23 mouse cellular contexts compared by ENCODE assay signal in genomic region chrX:51658236-51658635, GRCm38 (mm10). TPM values are rescaled to one million over a fixed set of nuclear protein-coding genes. Genes with fewer than 3 reads are reported as not detected.
DNase-seq lines count a peak whose midpoint lies in the region; TF ChIP-seq lines count a peak whose summit lies in the region.
"Had no signal": no experiment of that assay in that cellular context is flagged by ENCODE, and none has a peak within 500 bp of the region (broad histone marks: within the 10 kb centered on the region; RNA-seq: fewer than 3 reads in every experiment).

No protein-coding gene starts in this region.

- 0 out of 2 replicates have a peak overlapping the region, but pooled peaks have one; percentile 8 for H3K27ac ChIP-seq in gastrocnemius, adult 2 months
- H3K27ac ChIP-seq: embryonic facial prominence, embryonic 15.5 days; forebrain, embryonic 10.5 days; heart, adult 2 months; hindbrain, embryonic 15.5 days; liver, embryonic 13.5 days; midbrain, embryonic 12.5 days had no signal

- no peak overlapping the region for H3K4me3 ChIP-seq in gastrocnemius, adult 2 months
- H3K4me3 ChIP-seq: embryonic facial prominence, embryonic 15.5 days; forebrain, embryonic 10.5 days; heart, adult 2 months; hindbrain, embryonic 15.5 days; liver, embryonic 13.5 days; midbrain, embryonic 12.5 days had no signal

- intact Hi-C loops in gastrocnemius, adult 2 months (cut with DNase I): no loop called here
- intact Hi-C loops in left cerebral cortex, postnatal 4 days (cut with DNase I): no loop called here

- DNase-seq in cerebellum, adult 9-11 months: peak; percentile 8
- DNase-seq in cerebellum, adult 8-10 months: no peak
- peak; percentile 15 for DNase-seq in gastrocnemius, adult 2 months
- no peak for DNase-seq in gastrocnemius, postnatal 10 days
- DNase-seq in left cerebral cortex, postnatal 4 days: peak; percentile 40
- no peak for DNase-seq in left cerebral cortex, adult 11 months (ENCODE audit: low spot score)
- DNase-seq in natural killer cell, adult 2 months (ENCODE audit: low spot score in 2 of 2): no peak
- no peak for DNase-seq in urinary bladder, postnatal 14 days (ENCODE audit: low spot score)
- DNase-seq: embryo, embryonic 11 days; kidney, adult 9 months; kidney, postnatal 36 days; liver, embryonic 13.5 days; lung, adult 2 months; lung, postnatal 14 days; thymus, adult 2 months; thymus, postnatal 4 days had no signal

- TF ChIP-seq CTCF in gastrocnemius, adult 2 months (IDR thresholded peaks at IDR 0.05): no peak

RNA-seq across cellular contexts. Expression of gene Hs6st2, which starts 23.4 kb away (rescaled TPM):
- total RNA-seq in gastrocnemius, adult 2 months (2021): 1 to 10 TPM; 1.9 to 2.4 TPM
- 10 to 100 TPM; 33.4 to 35.1 TPM for total RNA-seq in gastrocnemius, postnatal 10 days (2021)
- total RNA-seq in left cerebral cortex, postnatal 4 days (2021): 10 to 100 TPM; 69.8 to 79.8 TPM
- total RNA-seq: megakaryocyte progenitor cell, adult 5-6 weeks; monocyte, adult 5-6 weeks had no signal

Comparison
In these comparisons a context has a peak if more than half of its experiments do, and no peak if none do; other contexts are left out.
1. DNase-seq: peak in cerebellum, adult 9-11 months (single experiment), gastrocnemius, adult 2 months (single experiment) and left cerebral cortex, postnatal 4 days (single experiment); none in cerebellum, adult 8-10 months (single experiment), gastrocnemius, postnatal 10 days (single experiment), left cerebral cortex, adult 11 months (single experiment), natural killer cell, adult 2 months (0 of 2) and urinary bladder, postnatal 14 days (single experiment).
2. RNA of gene Hs6st2, which starts 23.4 kb away (total RNA-seq): 69.8 to 79.8 TPM in left cerebral cortex, postnatal 4 days and 33.4 to 35.1 TPM in gastrocnemius, postnatal 10 days; 1.9 to 2.4 TPM in gastrocnemius, adult 2 months; every median in the first group is over 10 times any median in the second.